Mouse (Mus musculus) G1E (cell line): Measurements from ENCODE around the gene Hbp1.

Experiments used
- POLR2AphosphoS5 ChIP-seq: IDR thresholded peaks from 2 replicates; pipeline ENCODE4 v1.6.1; 2012; ENCODE audit warnings: low read depth, low read length, inconsistent platforms; ENCODE audit not compliant: insufficient replicate concordance
- TAL1 ChIP-seq: conservative IDR thresholded peaks from 2 replicates; pipeline ENCODE4 v1.6.1; 2012; ENCODE audit warnings: low read depth, low read length, inconsistent platforms, mixed read lengths

DNA sequence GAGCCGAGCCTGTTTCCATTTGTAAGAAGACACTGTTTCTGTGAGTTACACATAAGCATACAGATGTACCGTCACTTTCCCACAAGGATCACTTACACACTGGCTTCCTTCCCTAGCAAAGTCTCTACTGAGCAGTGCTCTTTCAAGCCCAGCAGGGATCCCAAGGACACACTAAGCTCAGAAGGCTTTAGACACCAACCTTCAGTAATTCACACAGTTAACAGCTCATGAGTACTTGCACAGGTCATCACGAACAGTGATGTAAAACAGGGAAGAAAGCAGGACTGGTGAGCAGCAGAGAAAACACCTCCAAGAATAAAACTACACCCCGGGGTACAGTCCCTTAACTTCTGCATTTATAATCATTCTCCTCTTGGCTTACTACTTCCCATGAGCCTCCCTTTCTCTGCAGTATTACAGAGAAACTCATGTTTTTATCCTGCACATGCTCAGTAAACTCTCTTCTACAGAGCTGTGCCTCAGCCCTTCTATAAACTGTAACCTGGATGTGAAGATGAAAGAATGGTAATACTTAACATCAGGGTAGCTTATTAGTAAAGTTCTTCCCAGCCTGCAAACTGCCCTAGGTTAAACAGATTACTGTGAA, 11.8 kb downstream of the Hbp1 start:
- TF ChIP-seq POLR2AphosphoS5 (no peak), TAL1 (no peak)
